Mouse (Mus musculus) spleen, adult 18-20 months (tissue): ENCODE results near the gene Scamp1.

Experiments used
- DNase-seq, 2 experiments: peaks; one replicate each; pipeline ENCODE4 v3.0.0; 2022; ENCODE audit warnings: mixed read lengths in 2 of 2

Gene Scamp1

DNA sequence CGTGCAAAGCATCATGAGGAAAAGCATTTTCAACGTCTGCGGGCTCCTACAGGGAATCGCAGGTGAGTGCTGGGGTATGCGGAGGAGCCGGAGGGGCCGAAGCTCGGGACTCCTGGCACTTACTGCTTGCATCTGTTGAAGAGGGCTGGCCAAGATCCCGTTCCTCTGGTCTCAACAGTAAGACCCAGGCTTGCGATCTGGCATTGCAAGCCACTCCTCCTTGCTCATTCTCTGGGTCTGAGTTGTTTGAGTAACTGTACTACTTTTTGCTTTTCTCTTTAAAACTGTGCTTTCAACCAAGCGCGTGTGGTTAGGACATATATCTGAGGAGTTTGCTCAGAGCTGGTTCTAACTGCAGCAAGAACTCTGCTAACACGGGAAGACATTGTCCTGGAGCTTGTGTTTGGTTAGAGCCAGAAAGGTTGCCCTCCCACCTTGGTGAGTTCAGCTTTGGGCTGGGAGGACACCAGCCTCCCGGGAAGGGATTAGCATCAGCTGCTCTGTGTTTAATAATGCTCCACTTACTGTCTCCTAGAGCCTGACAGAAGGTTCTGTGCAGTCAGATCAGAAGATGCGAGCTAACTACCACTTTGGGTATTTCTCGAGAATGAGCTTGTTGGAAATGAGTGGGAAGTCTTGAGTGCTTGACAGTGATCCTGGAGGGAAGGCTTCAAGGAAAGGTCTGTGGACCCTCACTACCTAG, 110.9 kb downstream of the Scamp1 start:
- DNase-seq = no peak

DNA sequence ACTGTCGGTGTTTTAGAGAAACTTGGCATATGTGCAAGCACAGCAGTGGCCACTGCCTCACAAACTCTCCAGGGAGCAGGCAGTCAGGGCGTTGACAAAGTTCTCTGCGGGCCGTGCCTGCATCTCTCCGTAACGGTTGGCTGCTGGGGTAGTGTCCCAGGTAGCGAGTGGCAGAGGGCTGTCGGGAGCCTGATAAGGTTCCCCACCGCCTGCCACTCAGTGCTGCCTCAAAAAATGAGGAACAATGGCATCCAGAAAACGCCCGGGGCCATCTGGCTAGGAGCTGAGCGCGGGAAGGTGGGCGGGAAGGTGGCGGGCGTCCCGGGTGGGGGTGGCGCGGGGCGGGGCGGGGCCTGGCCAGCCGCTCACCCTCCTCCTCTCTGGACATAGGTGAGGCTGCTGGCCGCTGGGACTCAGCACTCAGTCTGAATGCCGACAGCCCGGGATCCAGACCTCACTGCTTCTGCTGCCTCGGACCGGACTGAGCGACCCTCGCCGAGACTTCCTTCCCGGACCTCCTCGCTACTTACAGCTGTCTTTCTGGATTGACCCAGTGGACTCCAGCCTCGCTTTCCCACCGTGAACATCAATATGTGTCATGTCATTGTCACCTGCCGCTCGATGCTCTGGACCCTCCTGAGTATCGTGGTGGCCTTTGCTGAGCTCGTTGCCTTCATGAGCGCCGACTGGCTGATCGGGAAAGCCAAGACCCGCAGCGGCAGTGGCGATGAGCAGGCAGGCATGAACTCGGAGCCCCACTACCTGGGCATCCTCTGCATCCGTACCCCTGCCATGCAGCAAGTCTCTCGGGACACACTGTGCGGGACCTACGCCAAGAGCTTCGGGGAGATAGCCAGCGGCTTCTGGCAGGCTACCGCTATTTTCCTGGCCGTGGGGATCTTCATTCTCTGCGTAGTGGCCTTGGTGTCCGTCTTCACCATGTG, 111.8 kb downstream of the Scamp1 start:
- DNase-seq = no peak

DNA sequence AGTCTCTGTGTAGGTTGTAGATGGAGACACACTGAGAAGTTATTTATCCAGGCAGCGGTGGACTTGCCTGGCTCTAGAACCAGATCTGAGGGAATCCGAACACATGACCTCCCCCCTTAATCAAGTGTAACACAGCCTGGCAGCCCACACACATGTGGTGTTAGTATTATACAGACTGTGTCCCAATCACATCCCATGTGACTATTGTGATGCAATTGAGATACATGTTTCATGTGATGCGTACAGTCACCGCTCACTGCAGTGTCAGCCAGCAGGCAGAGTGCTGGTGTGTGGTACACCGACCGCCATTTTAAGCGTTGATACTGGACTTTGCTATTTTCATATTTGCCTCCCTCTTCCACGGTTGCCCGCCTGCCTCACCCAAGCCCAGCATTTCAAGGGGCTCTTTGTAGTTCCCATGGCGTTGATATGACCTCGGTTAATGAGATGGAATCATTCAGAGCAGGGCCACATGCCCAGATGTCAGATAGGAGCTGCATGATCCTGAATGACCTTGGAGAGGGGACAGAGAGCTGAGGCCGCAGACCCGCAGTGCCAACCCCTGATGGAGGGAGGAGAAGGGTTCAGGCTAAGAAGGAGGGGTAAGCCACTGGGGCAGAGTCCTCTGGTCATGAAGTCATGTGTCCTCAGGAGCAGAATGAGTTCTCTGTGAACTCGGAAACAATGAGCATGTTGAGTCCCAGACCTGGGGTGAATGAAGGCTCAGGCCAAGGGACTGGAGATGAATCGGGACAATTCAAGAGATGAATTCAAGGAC, 112.9 kb downstream of the Scamp1 start:
- no peak for DNase-seq

DNA sequence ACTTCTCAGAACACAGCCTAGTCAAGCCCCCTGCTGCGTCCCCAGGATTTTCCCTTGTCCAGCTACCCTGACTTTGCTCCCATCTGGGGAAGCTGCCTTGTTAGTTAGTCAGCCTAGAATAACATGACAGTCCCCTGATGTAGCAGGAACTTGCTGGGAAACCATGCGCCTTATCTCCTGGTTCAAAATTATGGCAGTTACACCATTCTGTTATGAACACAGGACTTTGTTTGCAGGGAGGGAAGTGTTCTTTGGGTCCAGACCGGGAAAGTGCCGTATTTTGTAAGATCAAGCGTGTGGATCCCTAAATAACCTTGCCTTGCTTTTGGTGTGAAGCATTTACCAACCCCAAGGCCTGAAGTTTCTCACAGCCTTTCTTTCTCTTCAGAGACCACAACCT, 114.0 kb downstream of the Scamp1 start:
- DNase-seq = no peak

DNA sequence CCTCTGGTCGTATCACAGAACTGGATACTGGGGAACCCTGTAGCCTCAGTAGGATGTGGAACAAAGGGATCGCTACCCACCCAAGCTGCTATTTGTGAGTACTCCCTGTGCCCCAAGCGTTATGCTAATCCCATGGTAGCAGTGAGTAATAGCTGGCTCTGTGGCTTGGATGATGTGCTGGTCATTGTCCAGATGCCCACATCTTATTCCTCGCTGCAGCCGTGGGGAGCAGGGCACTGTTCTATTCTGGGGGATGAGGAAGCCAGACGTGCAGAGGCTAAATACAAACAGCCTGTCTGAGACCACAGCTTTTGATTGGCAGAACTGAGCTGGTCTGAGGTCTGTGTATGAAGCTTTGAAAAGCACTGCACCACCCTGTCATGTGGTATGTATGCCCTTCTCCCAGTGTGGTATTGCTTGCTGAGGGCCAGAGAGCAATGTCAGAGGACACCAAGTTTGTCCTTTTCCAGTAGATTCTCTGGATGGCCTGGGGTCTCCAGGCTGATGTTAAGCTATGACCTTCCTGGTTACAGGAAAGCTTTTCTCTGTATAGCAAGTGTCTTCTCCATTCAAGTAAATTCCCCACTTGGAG, 116.2 kb downstream of the Scamp1 start:
- DNase-seq = no peak

DNA sequence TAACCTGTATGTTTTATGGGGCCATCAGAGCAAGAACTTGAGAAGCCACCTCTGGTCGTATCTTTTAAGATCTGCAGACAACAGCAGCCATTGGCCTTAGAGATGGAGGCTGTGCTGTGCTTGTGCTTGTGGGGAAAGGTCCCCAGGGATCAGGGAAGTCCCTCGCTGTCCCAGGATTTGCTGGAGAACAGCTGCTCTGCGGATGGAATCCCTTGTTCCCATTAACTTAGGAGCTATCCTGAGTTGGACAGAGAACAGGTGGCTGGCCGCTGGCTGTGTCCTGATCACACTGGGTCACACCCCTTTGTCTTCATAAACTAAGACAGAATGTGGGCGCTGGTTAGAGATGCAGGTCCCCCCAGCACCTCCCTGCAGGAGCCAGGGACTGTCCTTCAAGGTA, 117.3 kb downstream of the Scamp1 start:
- no peak for DNase-seq

DNA sequence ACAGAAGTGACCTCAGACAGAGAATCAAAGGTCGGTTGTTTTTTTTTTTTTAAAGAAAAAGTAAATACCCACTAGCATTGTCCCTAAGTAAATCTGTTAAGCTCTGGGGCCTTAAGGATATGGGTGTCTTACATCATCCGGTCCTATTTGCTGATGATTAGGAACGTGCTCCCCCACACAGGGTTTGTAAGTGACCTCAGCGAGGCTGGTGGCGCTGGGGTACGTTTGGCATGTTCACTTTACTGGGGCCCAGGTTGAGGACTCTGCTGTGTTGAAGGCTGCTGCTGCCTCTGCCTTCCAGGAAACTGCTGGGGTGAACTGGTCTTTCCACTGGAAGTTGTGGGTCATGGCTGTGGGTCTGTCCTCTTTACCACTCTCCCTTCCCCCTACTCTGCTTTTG, 121.2 kb downstream of the Scamp1 start:
- no peak for DNase-seq

DNA sequence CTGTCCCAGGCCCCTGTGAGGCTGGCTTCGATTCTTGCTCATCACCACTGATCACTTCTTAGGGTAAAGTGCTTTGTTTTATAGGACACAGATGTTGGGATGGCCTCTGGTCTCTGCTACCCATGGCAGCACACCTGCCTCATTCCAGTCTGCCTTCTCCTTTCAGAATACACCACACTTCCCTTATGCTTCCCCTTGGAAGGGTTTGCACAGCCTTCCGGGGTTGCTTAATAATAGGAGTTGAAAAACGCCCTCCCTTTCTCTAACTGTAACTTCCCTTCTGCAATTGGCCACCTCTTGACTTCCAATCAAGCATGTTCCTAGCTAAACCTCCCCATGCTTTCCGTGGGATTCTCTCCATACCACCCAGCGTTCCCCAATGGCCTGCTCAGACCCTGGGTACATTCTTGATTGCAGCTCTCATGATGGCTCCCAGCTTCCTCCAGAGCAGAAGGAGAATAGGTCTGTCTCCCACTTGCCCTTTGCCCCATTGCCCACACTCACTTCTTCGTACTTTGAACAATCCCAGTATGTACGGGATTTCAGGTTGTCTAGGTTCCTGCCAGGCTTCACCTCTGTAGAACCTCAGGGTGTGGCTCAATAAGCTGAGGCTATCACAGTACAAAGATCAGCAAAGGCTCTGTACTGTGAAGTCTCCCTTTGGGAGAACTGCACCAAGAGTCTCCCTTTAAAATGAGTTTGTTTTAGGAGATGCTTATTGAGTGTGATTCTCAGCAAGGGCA, 126.0 kb downstream of the Scamp1 start:
- DNase-seq = no peak

DNA sequence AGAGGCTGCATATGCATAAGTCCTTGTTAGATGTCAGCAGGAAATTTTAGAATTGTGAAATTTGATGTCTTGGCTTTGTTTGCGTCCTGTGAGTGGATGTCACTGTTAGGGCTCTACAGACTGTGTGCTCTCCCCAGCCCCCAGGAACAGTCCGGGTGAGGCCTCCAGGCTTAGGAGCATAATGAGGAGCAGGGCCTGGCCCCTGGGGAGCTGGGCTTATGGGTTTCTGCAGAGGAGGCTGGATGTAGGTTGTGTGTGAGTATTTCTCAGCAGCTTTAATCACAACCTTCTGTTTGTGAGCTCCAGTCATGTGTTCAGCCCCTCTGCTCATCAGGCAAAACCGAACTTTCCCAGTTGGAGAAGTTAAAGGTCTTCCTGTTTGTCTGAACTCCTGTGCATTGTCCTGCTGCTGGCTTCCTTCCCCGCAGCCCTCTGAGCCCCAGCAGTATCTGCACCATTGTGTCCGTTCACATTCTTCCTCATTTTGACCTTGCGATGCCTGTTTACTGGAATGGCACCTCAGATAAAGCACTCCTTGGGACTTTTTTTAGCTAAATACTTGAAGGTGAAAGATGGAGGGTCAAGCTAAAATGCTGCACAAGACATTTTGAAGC, 126.7 kb downstream of the Scamp1 start:
- no peak for DNase-seq

DNA sequence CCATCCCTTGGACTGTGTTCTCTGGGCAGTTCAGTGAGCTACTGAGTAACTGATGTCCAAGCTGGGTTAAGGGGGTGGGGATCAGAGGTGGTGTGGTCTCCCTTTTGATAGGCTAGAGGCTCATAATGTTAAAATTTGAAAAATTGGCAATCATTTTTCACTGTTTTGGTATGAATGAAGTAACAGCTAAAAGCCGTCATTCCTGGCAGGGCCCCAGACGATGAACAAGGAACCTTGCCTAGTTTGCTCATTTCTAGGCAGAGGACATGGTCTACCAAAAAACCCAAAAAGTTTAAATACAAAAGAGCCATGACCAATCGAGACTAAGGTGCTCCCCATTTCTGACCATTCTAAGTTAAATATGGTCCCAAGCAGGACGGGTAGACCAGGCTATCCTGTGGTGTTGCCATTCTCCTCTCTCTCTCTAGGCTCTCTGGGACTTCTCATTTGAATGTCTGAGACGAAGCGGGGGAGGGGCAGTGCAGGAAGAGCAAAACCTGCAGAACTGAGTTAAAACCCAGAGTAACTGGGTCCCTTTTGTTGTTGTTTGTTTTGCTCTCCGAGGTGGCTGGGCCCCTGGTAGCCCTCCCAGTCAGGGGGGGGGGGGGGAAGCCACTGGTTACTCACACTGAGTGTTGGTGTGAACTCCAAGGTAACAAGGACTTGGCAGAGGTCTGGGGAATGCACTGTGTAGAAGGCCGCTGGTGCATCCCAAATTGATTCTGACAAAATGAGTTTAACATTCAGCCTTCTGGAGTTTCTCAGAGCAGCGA, 129.8 kb downstream of the Scamp1 start:
- no peak for DNase-seq

DNA sequence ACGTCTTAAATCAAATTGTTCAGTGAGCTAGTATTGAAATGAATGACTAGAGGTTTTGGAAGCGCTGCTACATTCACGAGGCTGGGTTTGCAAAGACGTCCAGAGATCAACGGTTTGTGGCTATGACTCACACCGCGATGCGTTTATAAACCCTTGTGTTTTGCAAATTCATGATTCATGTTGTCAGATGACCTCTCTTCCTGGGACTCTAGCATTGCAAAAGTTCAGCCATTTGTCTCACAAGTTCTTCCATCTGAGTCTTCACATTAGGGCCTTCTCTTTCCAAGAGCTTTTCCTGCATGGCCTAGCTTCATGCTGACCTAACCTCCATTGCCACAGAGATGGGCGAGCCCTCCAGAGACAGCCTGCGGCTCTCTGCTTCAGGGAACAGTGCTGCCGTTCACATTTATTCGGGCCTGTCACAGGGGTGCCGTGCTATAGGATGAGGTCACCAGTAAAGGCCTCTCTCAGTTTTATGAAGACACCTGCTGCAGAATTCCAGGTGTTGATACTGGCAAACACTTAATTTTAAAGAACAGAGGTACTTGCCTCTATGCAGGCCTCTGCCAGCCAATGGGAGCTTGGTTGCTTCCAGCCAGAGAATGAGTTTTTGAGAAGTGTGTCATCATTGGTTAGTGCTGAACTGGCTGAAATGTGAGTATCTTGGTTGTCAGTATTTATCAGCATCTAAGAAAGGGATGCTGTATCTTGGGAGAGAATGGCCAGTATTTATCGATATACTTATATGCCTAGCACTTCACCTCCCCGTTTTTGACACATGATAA, 131.0 kb downstream of the Scamp1 start:
- no peak for DNase-seq

DNA sequence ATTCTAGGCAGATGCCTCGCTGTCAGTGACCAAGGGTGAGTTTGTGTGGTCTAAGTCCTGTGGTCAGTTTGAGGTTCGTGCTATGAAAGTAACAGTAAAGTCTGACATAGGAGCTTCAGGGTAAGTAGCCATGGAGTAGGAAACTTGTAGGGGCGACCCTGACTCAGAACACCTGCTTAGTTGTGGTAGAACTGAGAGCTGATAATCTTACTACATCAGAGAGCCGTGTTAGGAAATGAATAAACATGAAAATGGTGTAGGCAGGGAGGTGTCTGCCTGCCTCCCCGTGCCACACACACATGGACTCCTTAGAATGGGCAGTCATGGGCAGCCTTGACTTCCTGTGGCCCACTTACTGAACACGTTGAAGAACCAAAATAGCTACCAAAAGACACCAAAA, 132.0 kb downstream of the Scamp1 start:
- DNase-seq = no peak

DNA sequence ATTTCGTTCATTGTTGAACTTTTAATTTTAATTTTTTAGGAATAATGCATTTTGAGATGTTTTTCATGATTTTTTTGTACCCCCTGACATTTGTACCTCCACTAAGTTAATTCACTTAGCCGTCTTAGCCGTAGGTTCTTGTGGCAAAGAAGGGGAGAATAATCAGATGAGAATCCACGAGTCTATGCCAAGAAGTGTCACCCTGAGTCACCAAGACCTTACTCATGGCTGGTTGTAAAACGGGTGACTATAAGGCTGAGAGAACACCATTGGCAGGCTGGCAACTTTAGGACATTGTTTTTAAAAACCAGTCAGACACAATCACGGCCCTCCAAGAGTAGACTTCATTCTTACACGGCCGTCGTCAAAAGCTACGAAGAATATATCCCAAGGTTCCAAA, 132.8 kb downstream of the Scamp1 start:
- no peak for DNase-seq
